Mouse (Mus musculus) ovary, postnatal 10 days (tissue): ENCODE measurements around the gene Pkp1.
A peak's percentile ranks its signal among the peaks of the same experiment; 100 is the strongest.

Experiments
- DNase-seq: peaks from one replicate; pipeline ENCODE4 v3.0.0; 2022; ENCODE audit warnings: low spot score

Gene Pkp1

DNA sequence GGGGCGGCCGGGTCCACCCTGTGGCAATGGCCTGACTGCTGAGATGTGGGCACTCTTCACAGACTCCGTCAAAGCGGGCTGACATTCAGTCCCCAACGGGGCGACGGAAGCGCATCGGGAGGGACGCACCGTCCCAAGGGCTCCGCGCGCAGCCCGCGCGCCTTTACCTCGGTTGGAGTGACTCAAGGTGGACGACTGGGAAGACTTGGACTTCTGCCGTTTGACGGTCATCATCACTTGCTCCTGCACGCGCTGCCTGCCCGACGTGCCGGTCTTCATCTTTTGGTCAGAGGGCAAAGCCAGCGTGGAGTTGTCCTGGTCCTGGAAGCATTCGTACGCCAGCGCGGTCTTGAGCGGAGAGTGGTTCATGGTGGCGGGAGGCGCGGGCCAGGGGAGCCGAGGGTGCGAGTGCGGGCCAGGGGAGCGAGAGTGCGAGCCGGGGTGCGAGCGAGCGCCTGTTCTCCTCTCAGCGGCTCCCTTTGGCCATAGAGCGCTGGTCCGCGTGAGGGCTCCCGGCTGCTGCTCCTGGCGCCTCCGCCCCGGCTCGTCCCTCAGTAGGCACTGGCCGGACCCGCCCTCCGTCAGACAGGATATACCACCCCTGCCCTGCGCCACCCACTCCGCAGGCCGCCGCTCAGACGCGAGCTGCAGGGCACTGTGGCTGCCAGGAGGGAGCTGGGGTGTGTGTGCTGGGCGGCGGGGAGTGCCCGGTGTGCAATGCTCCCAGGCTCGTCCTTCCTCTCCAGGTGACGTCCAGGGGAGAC, at the start of gene Pkp1:
Pkp1 (minus strand) TSS at position 564 of the 764 bp plus-strand sequence.
- no peak for DNase-seq

DNA sequence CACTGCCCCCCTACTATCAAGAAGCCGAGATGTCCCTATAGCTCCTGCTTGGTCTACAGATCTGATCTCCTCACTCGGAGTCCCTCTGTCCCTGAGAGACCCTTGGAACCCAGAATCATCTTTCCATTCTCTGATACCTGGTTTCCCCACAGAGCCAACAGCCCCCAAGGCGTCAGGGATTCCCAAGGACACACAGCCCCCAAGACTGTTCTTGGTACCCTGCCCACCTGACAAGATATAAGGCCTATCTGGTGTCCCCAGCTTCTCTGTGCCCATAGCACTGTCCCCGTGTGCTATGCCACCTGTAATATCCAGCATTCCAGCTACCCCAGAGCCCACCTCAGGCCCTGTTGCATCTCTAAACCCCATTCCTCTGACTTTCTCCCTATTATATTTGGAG, 48.7 kb upstream of the Pkp1 start:
- DNase-seq = no peak

DNA sequence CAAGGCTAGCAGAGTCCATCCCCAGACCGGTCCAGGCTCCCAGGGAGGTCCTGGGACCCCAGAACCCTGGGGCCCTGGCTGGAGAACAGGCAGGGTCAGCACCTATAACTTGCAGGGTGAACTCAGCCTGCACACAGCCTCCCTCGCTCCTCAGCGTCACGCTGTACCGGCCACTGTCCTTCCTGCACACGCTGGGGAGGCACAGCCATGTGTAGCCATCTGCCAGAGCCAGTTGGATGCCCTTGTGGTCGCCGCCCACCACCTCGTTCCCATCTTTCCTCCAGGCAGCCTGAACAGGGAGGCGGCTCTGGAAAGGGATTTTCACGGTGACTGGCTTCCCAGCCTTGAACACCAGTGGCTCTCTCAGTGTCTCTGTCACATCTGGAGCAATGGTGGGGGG, 45.6 kb upstream of the Pkp1 start:
- no peak for DNase-seq

DNA sequence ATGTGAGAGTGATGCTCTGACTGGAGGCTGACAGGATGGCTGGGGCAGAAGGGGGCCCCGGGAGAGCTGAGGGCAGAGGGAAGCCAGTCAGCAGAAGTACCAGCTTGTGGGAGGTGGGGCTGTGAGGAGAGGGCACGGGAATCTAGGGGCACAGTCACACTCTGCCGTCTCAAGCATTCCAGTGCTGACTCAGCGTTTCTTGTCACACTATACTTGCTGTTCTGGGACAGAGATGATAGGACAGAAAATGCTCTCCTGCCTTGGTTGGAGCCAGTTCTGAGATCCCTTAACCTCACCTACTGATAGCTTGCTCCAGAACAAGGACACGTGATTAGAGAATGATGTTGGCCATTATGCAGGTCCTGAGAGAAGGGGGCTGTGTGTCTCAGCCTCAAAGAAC, 44.2 kb upstream of the Pkp1 start:
- DNase-seq = no peak

DNA sequence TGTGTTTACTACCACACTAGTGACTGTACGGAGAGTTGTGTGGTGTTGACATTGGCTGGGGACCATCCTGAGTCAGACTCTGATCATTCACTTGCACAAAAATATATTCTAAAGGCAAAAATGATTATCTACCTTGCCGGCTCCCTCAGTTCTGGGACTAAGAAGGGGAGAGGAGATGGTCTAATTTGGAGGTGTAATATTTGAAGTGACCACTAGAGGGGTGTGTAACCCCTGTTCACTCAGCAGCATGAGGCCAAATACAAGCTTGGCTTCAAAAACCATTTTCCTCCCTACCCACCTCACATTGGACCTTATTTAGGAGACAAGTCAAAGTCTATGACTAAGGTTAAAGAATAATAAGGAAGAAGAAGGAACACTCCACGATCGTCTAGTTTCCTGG, 39.5 kb upstream of the Pkp1 start:
- DNase-seq = no peak

DNA sequence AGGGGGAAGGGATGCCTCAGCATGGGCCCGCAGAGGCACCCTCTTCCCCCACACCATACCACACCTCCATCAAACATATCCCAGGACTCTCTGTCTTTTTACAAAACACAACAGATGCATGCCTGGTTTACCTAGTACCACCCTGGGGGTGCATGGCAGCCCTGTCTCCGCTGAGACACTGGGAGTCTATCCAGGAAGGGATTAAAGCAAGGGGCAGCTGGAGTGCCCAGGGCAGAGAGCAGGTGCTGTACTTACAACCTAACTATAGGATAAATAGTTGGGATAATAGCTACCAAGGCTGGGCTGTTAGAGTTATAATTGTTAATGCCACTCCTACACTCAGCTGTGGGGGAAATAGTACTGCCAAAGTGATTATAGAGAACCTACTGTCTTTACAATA, 29.9 kb upstream of the Pkp1 start:
- no peak for DNase-seq

DNA sequence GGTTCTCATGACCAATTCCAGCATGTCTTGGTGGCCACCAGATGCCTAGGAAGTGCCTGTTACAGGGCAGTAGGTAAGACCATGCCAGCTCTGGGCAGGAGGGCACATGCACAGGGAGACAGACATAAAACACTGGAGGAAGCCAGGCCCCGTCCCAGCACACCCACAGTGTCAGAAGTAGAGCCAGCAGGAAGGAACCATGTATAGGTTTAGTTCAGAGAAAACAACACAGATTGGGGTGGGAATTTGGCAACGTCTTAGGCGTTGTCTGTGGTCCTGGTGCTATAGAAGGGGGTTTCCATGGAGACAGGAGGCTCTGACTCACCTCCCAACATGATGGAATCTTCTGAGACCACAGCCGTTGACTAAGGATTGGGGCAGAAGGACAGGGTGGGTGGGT, 27.2 kb upstream of the Pkp1 start:
- DNase-seq = no peak

DNA sequence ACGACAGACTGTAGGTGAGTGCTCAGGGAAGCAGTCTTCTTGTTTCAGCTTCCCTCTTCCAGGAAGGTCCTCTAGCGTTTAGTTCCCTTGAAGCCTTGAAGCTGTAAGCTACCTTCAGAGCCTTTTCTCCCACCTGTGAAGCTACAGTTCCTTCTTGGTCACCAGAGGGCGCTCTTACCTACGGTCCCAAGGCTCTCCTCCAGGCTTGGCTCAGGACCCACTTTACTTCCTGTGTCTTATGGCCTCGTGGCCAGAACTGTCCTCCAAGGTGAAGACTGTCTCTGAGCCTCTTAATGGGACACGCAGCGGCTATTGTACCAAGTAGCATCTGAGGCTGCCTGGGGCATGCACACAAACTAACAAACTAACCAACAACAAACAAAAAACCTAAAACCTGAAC, 26.7 kb upstream of the Pkp1 start:
- peak; percentile 16 for DNase-seq

DNA sequence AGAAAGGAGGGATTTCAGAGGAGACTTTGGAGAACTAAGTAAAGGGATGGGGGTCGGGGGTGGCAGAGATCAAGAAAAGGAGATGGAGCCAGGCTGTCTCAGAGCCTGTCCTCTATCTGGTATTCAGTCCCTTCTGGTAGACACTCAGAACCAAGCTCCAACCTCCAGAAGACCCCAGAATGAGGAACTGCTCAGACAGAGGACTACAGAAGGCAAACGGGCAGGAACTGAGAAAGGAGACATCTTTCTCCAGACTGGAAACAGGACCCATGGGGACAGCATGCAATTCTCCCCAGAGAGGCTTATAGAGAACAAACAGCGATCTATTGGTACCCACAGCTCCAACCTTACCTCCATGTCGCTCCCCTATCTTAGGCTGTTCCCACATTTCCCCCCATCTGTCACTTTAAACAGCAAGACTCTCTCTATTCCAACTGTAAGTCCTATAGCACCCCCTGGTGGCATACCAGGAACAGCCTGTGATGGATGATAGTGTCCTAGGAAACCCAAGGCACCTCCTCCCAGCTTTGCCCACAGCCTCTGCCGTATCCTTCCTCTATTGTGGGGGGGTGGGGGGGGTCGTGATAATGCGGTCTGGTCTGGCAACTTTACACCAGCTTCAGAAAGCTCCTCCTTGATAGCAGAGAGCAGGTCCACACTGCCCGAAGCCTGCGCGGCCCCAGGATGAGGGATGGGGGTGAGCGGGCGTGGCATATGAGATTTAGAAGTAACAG, 25.7 kb upstream of the Pkp1 start:
- peak; percentile 58 for DNase-seq

DNA sequence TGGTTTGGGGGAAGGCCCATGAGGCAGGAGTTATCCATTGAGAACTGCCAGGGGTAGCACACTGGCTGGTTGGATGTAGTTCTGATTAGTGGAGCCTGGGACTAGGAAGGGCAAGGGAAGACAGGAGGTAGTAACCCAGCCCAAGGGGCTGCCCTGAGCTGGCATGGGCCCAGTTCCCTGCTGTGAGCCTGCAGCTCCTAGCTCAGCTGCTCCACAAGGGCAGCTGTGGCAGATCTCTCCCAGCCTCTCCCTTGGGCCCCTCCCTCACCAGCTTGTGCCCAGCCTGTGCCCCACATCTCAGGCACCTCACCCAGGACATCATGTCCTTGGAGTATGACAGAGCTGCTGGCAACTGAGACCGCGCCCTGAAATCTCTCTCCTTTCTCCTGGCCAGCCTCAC, 24.7 kb upstream of the Pkp1 start:
- no peak for DNase-seq

DNA sequence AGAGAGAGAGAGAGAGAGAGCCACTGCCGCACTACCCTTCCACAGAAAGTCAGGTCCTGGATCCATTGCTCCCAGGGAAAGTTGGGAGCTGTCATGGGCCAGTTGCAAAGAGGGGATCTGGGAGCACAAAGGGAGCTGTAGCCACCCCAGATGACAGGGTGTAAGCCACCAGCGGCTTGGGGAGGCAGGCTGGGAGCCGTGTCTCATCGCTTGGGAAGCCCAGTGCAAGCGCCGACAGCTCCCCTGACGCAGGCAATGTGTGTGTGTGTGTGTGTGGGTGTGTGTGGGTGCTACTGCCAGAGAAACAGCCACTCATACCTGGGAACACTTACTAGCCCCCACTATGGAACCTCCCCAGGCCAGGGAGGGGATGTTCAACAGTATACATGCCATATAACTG, 23.1 kb upstream of the Pkp1 start:
- no peak for DNase-seq

DNA sequence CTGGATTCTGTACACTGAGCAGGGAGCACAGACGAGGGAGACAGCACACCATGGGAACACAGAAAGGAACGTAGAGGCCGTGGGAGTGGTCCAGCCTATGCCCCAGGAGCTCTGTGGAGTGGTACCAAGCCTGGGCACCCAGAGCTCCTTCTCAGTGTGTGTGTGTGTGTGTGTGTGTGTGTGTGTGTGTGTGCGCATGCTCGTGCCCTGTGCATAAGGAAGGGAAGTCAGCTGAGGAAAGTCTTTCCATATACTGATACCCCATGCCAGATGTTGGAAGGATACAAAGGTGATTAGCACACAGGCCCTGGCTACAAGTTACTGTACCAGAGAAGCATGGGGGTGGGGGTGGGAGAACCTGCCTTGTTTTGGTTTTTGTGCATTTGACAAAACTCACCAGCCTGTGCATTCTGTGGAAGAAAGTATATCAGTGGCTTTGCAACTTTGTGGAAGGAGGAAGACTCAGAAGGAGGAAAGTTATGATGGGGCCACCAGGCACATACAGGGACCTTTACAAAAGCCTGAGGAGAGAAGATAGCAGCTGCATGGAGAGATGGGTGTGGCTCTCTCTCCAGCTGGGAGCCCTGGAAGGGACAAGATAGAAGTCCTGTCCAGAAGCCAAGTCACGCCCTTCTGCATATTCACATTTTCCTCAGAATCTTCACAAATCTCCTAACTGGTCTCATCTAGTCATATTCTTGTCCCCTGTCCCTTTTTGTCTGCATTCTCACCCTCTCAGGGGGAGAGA, 22.4 kb upstream of the Pkp1 start:
- DNase-seq = no peak

DNA sequence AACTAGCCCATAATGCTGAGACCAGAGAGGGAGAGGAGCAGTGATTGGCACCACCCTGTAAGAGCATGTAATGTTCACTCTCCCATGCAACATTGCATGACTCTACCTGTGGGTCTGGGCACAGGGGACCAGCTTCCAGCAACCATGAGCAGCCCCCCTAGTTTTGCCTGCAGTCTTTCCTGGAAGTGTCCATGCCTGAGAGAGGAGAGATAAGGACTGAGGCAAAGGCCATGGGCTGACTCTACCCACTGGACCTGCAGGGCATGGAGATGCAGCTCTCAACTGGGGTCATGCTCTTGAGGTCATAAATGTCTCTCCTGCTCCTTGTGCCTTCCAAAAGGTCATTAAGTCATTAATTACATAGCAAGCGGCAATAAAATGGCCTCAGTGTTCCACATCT, 17.1 kb upstream of the Pkp1 start:
- DNase-seq = no peak

DNA sequence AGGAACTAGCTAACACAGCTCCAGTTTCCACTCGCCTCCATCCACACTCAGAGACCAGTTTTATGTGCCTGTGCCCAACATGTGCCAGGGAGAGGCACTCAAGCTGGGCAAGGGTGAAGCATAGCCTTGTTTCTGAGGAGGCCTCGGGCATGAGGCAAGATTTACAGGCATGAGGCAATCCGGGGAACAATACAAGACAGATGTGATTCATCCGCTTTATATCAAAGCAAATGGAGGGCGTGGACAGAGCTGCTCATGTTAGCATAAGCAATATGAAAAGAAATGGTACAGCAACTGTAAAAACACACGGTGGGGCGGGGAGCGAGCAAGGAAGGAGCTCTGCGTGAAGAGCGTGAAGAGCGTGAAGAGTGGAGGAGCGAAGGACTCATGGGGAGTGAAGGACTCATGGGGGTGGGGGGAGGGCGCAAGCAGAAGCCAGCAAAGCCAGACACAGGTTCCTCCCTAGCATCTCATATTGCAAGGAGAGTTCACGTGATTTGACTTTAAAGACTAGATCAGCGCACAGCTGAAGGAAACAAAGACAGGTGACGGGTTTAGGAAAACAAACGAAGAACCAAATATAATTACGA, 14.8 kb upstream of the Pkp1 start:
- DNase-seq = no peak

DNA sequence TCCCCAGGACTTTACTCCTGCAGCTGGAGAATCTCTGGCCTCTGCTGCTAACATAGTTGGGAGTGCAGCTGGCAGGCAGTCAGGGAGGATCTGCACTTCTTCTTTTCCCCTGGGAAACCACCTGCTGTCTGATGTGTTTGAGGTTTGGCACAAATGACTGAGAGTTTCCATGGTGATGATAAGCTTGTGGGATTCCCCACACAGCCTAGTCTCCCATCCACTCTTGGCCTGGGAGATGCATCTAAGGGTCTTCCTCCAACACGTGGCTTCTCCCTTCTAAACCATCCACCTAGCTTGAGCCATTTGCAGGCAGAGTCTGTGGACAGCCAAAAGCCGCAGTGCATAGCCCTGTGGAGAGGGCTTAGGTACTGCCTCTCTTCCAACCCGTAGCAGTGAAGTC, 10.9 kb upstream of the Pkp1 start:
- DNase-seq = no peak

DNA sequence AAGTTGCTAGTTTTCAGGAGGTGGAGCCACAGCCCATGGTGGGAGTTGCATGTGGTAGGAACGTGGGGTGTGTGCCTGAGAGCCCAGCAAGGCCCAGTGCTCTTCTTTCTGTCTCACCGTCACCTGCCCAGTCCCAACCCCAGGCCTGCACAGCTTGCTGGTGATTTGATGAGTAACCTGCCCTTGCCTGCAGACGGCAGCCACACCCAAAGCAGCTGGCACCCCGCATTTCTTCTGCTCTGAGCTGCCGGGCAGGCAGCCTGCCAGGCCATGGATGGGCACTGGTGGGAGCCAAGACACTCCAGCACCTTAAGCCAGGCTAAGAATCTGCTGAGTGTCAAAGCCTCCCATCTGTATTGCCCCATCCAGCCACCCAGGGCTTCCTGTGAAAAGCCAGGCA, 6.8 kb upstream of the Pkp1 start:
- DNase-seq = no peak

DNA sequence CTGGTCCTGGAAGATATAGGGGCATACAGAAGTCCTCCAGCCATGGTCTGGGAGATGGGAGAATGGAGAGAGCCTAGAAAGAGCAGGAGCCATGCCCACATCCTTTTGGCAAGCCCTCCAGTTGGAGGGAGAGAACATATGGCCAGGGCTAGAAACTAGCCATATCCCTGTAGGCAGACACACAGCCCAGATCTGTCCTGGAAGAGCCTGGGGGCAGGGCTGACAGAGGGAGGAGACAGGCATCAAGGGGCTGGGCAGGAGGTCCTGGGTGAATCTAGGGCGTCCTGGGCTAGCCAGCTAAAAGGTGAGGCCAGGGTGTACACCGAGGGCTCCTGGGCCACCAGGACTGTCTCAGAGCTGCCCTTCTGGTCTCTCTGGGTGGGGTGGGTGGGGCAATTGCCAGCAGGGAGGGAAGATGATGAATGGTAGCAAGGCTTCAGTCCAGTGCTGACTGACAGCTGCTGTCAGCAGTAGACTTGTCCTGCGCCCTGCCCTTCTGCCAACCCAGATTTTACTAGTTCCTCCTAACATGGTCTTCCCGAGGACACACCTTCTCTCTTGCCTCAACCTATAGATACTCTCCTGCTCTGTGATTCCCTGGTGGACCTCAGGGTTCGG, 5.5 kb upstream of the Pkp1 start:
- DNase-seq = no peak

DNA sequence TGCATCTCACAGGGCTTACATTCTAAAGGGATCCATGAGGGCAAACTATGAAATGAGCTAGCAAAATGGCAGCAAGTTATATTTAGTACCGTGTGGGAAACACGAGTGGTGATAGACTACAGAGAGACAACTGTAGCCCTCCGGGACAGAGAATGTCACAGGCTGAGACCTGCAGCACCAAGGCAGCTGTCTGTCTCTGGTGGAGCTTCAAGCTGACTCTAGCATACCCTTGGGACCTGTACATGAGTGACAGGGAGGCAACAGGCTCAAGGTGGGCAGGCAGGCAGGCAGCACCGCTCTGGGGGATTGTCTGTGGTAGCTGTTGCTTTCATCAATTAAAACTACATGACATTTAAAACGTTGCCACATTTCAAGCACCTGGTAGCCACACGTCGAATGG, 4.2 kb upstream of the Pkp1 start:
- no peak for DNase-seq

DNA sequence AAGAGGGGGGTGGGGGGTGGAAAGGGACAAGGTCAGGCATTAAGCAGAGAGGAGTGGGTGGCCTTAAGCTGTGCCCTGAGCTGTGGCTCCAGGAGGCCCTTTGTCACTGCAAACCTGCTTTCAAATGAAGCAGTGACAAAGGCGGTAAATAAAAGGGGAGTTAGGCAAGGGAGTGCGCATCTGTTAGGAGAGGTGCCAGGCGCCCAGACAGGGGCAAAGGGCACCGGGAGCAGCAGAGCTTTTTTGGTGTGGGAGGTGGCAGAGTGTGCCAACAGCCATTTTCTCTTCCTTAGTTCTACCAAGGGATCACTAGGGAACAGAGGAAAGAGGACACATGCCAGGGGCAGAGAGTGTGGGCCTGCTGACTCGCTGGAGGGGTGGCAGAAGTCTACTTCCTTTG, 1.8 kb downstream of the Pkp1 start:
- no peak for DNase-seq

DNA sequence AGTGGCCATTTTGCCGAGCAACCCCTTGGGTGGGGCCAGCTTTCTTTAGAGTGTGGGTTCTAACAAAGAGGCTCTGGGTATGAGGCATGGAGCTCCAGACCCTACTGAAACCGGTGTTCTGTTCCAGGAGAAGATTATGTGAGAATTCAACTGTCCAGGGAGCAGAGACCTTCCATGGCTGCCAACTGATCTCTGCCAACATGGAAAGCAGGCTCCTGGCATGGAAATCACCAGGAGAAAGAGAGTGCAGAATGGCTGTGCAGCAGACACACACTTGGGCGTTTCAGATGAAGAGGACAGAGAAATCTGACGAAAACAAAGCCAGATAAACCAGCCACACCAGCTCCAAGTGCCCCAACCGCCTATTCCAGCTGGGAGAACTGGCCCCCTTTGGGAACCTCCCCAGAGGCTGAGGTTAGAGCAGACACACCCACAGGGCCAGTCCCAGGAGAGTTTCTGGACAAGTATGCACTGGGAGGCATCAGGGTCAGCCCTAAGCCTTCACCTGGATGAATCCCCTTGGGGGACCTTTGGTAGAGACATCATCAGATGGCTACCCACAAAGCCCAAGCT, 2.4 kb downstream of the Pkp1 start:
- no peak for DNase-seq

DNA sequence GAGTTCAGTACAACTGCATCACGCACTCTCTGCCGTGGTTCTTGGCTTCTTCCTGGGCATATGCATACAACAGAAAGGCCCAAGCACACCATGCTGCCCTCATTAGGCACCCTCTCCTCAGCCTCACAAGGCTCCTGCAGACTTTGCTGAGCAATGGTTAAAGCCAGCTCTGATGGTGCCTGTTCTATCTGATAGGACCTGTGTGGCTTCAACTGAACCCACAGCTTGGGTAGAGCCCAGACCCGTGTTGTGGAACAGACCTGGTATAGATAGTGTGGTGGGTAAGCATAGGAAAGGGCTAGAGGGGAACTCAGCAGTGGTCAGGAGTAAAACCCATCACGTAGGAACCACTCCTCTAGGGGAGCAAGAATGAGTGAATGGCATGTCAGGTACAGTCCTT, 5.3 kb downstream of the Pkp1 start:
- no peak for DNase-seq

DNA sequence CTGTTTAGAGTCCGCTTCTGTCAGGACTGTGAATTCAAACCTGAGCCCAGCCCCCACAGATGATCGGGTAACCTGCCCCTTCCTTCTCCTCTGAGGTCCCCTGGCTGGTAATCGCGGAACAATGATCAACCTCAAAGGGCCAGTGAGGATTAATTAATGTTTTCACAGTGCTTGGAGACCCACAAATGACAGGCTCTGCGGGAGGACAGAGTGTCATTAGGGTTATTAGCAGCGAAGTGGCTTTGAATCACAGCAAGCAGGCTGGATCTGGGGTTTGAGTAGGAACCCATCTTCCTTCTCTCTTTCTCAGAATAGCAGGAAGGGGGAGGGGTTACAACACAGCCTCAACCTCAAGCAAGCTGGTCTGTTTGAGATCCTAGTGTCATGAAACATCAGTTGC, 9.6 kb downstream of the Pkp1 start:
- no peak for DNase-seq
